Mouse (Mus musculus) limb, embryonic 11.5 days (tissue): ENCODE results near the gene Psme4. TPM values are rescaled to one million over a fixed set of nuclear protein-coding genes. Genes with fewer than 3 reads are reported as not detected.

ENCODE experiments used
- polyA plus RNA-seq: library from polyadenylated mRNA; unstranded; fragments of >200 nt; fragmentation: Nextera tagmentation; extraction: Ambion mirVana; gene quantifications from 2 replicates; pipeline ENCODE4 v1.2.1, GENCODE M21; 2014

Psme4 gene
- polyA plus RNA-seq, 1 experiment from 2014 or later: 36.5 TPM

Other genes starting within 250 kb of the Psme4 start
- 3.9 and 6.2 TPM in 2 replicates for gene Acyp2, start 122.1 kb upstream of the Psme4 start, polyA plus RNA-seq
- gene Gpr75, start 113.6 kb downstream of the Psme4 start, polyA plus RNA-seq: 0.52 and 0.56 TPM in 2 replicates
- gene Asb3, start 113.7 kb downstream of the Psme4 start, polyA plus RNA-seq: 31.2 and 31.9 TPM in 2 replicates
- 9.6 and 10.6 TPM in 2 replicates for gene Erlec1, start 182.6 kb downstream of the Psme4 start, polyA plus RNA-seq
- gene Chac2, start 214.6 kb downstream of the Psme4 start, polyA plus RNA-seq: 9.1 and 10.8 TPM in 2 replicates